Mouse (Mus musculus) erythroblast, embryonic 14.5 days (primary cell): ENCODE results near the gene Olfr231. TPM values are rescaled to one million over a fixed set of nuclear protein-coding genes. Genes with fewer than 3 reads are reported as not detected.

Experiments
- H3K27me3 ChIP-seq: 2 replicates; pipeline ENCODE4 v1.6.1; 2012; ENCODE audit warnings: inconsistent platforms; ENCODE audit not compliant: control insufficient read depth
- H3K36me3 ChIP-seq: 2 replicates; pipeline ENCODE4 v1.6.1; 2012; ENCODE audit warnings: mild to moderate bottlenecking, inconsistent platforms; ENCODE audit not compliant: control insufficient read depth
- H3K4me1 ChIP-seq: 2 replicates; pipeline ENCODE4 v1.6.1; 2012; ENCODE audit warnings: inconsistent platforms; ENCODE audit not compliant: control insufficient read depth
- H3K4me3 ChIP-seq: replicated peaks from 2 replicates; pipeline ENCODE3; 2012; ENCODE audit warnings: moderate library complexity, mild to moderate bottlenecking, inconsistent platforms
- H3K9me3 ChIP-seq: 2 replicates; pipeline ENCODE4 v1.6.1; 2012; ENCODE audit warnings: low read length, inconsistent platforms, mixed read lengths; ENCODE audit not compliant: control insufficient read depth
- GATA1 ChIP-seq: IDR thresholded peaks from 2 replicates; pipeline ENCODE4 v1.6.1; 2012; ENCODE audit warnings: low read length, inconsistent platforms, mixed read lengths
- TAL1 ChIP-seq: IDR thresholded peaks from 3 replicates; pipeline ENCODE4 v1.6.1; 2012; ENCODE audit warnings: low read length, inconsistent platforms, mixed read lengths
- polyA plus RNA-seq: library from polyadenylated mRNA; stranded (reverse); fragments of >175 nt; gene quantifications from 2 replicates; pipeline ENCODE4 v1.2.3, GENCODE M21; 2012

Gene Olfr231
- polyA plus RNA-seq, 1 experiment = not detected

GRCm38 (mm10) chr1:174131217-174131616 lies 10.3 kb upstream of the Olfr231 start, which contains the start of gene Olfr424:
Gene Olfr424 (plus strand): TSS chr1:174131517.
- Histone ChIP-seq H3K9me3 (no peaks in the 10 kb centered on the region), H3K36me3 (no peaks in the 10 kb centered on the region), H3K4me1 (no peaks in the 10 kb centered on the region), H3K4me3 (no peak within 1 kb of the TSS), H3K27me3 (no peaks in the 10 kb centered on the region)
- no peak for TF ChIP-seq TAL1
- no peak for TF ChIP-seq GATA1

GRCm38 (mm10) chr1:174103735-174104134 lies 17.2 kb downstream of the Olfr231 start:
- H3K9me3 ChIP-seq = no peaks in the 10 kb centered on the region
- TF ChIP-seq GATA1 = no peak
- no peak for TF ChIP-seq TAL1
- no peaks in the 10 kb centered on the region for H3K4me1 ChIP-seq
- H3K36me3 ChIP-seq = no peaks in the 10 kb centered on the region
- H3K27me3 ChIP-seq = no peaks in the 10 kb centered on the region
- no peak overlapping the region for H3K4me3 ChIP-seq

GRCm38 (mm10) chr1:174096591-174096990 lies 24.4 kb downstream of the Olfr231 start, which contains the start of gene Olfr427:
Gene Olfr427 (plus strand): TSS chr1:174096891.
- no peaks in the 10 kb centered on the region for H3K4me1 ChIP-seq
- H3K9me3 ChIP-seq = no peaks in the 10 kb centered on the region
- H3K36me3 ChIP-seq = no peaks in the 10 kb centered on the region
- TF ChIP-seq GATA1 (no peak), TAL1 (no peak)
- H3K4me3 ChIP-seq = no peak within 1 kb of the TSS
- no peaks in the 10 kb centered on the region for H3K27me3 ChIP-seq

- no peak for TF ChIP-seq GATA1
- TF ChIP-seq TAL1 = no peak
- Histone ChIP-seq H3K9me3 (no peaks in the 10 kb centered on the region), H3K27me3 (no peaks in the 10 kb centered on the region), H3K36me3 (no peaks in the 10 kb centered on the region), H3K4me1 (no peaks in the 10 kb centered on the region), H3K4me3 (no peak within 1 kb of the TSS)
Observed at GRCm38 (mm10) chr1:174084031-174084430, 36.9 kb downstream of the Olfr231 start, which contains the start of gene Olfr429. Gene Olfr429 (plus strand): TSS chr1:174084331.

- no peaks in the 10 kb centered on the region for H3K36me3 ChIP-seq
- no peak within 1 kb of the TSS for H3K4me3 ChIP-seq
- TF ChIP-seq GATA1 (no peak), TAL1 (no peak)
- no peaks in the 10 kb centered on the region for H3K9me3 ChIP-seq
- H3K27me3 ChIP-seq = no peaks in the 10 kb centered on the region
- no peaks in the 10 kb centered on the region for H3K4me1 ChIP-seq
Observed at GRCm38 (mm10) chr1:174066305-174066704, 54.7 kb downstream of the Olfr231 start, which contains the start of gene Olfr430. Gene Olfr430 (plus strand): TSS chr1:174066605.

Other genes starting within 250 kb of the Olfr231 start
- not detected in 2 replicates for gene Ifi211, start 208.1 kb downstream of the Olfr231 start, polyA plus RNA-seq
- not detected in 2 replicates for gene Mndal, start 178.7 kb downstream of the Olfr231 start, polyA plus RNA-seq
- gene Ifi203, start 178.5 kb downstream of the Olfr231 start, polyA plus RNA-seq = 0.02 TPM in 1 of 2 replicates, not detected in the other
- not detected in 2 replicates for gene Ifi202b, start 138.4 kb downstream of the Olfr231 start, polyA plus RNA-seq
- gene Ifi205, start 89.4 kb downstream of the Olfr231 start, polyA plus RNA-seq = not detected in 2 replicates
- not detected in 2 replicates for gene Olfr433, start 80.5 kb downstream of the Olfr231 start, polyA plus RNA-seq
- gene Olfr432, start 72.0 kb downstream of the Olfr231 start, polyA plus RNA-seq = not detected in 2 replicates
- gene Olfr430, start 54.6 kb downstream of the Olfr231 start, polyA plus RNA-seq = not detected in 2 replicates
- gene Olfr429, start 36.8 kb downstream of the Olfr231 start, polyA plus RNA-seq = not detected in 2 replicates
- gene Olfr427, start 24.3 kb downstream of the Olfr231 start, polyA plus RNA-seq = not detected in 2 replicates
- not detected in 2 replicates for gene Olfr424, start 10.4 kb upstream of the Olfr231 start, polyA plus RNA-seq
- gene Olfr420, start 34.5 kb upstream of the Olfr231 start, polyA plus RNA-seq = not detected in 2 replicates
- gene Spta1, start 51.6 kb upstream of the Olfr231 start, polyA plus RNA-seq = 3.5 and 4.1 TPM in 2 replicates
- not detected in 2 replicates for gene Olfr419, start 130.9 kb upstream of the Olfr231 start, polyA plus RNA-seq
- not detected in 2 replicates for gene Mptx1, start 209.4 kb upstream of the Olfr231 start, polyA plus RNA-seq
- gene Olfr417, start 244.0 kb upstream of the Olfr231 start, polyA plus RNA-seq = 0.01 TPM in 1 of 2 replicates, not detected in the other